Mouse (Mus musculus) MEL (cell line): Measurements from ENCODE around the gene Mmp23.

Source experiments
- CHD2 ChIP-seq: IDR thresholded peaks from 2 replicates; pipeline ENCODE4 v1.6.1; 2011; ENCODE audit warnings: low read length, improper control_type of control experiment
- CTCF ChIP-seq, 3 experiments: IDR thresholded peaks in 2 of 3; conservative IDR thresholded peaks in 1 of 3; 2 replicates each; pipeline ENCODE4 v1.5.1; 2011 to 2012; ENCODE audit warnings: low read length in 3 of 3, low read depth in 2 of 3, mild to moderate bottlenecking in 2 of 3, improper control_type of control experiment in 1 of 3, inconsistent platforms in 1 of 3, mixed read lengths in 1 of 3, moderate library complexity in 1 of 3; ENCODE audit not compliant: control insufficient read depth in 1 of 3, insufficient read depth in 1 of 3, poor library complexity in 1 of 3, severe bottlenecking in 1 of 3

DNA sequence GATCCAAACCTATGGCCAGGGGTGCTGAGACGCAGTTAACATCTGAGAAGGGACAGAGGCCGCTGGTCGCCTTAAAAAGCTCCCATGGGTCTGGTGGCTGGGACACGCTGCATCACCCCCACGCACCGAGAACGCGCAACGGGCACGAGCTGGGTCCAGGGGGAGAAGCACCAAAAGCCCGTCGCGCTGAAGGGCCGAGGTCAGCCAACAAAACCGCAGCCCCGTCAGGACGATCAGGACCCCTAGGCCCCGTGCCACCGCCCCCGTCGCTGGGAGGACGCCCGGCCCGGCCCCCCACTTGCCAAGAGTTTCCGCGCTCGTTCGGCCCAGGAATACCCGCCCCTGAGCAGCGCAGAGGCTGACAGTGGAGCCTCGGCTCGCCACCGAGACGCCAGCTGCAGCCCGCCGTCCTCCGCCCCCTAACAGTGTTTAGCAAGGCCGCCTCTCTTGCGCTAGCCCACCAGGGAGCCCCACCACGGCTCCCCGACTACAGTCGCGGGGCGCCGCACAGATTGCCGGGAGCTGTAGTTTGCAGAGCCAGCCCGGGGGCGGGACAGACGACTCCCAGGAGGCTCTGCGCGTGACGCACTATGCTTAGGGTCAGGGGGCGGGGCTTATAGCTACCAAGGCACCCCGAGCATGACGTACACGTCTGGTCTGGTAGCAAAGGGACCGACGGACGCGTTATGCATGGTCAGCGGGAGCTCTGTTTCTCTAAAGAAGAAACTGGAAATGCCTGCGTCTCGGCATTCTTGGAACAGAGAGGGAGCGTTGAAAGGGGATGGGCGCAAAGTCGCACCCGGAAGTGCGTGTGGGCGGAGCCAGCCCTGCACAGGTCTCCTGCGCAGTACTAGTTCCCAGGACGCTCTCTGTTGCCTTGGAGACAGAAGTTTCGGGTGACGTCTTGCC lies 15.8 kb upstream of the Mmp23 start, which contains the start of gene Mib2:
- TF ChIP-seq CTCF (IDR thresholded peaks at IDR 0.05 in 2 of 3, conservative IDR thresholded peaks at IDR 0.05 in 1 of 3; ENCODE audit: control insufficient read depth in 1 of 3, insufficient read depth in 1 of 3, low read depth in 2 of 3, low read length in 3 of 3, poor library complexity in 1 of 3, severe bottlenecking in 1 of 3) = no peak
- TF ChIP-seq CHD2 = peak; percentile 21; the same call in 1 of the 2 replicates
